Mouse (Mus musculus): ENCODE results near the gene Nap1l4. TPM values are rescaled to one million over a fixed set of nuclear protein-coding genes. Genes with fewer than 3 reads are reported as not detected.

The Nap1l4 gene
- polyA plus RNA-seq, 1 experiment from 2014 or later: 198 TPM

DNA sequence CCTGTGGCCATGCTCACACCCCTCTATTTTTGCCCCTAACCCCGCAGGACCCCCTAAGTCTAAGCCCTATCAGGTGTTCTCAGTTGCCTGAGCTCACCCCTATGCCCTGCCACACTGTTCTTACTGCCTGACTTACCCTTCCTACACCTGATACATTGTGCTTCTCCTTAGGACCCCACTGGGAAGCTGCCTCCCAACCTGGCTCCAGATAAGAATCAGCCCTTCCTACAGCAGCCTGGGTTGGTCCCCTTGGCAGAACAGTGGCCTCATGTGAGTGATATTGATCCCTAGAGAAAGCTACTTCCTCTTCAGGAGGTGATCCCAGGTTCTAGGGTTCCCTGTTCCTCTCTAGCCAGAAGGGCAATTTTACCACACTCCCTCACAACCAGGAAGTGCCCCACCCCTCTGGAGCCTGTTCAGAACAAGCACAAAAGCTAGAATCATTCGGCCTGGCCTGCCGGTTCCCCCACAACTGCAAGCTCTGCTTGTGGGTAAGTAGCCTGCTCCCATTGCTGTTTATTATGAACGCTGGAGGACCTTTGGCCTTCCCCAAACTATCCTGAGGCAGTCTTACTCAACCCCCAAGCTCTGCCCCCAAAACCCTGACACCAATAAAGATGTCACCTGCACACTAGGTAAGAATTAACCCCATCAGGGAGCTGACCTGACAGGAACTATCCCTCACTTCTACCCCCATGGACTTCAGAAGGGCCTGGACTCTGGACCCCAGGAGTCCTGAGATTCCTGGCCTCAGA, 75.4 kb downstream of the Nap1l4 start, which contains the start of gene Slc22a18:
Slc22a18 (plus strand) TSS at position 390 of the 755 bp plus-strand sequence.
- WGBS: 26% methylated on average over 4 of the region's 4 CpGs
- Histone ChIP-seq H3K4me3 (replicated peaks) (peak within 1 kb of the TSS; percentile 17), H3K27me3 (replicated peaks) (no peaks in the 10 kb centered on the region), H3K4me1 (replicated peaks) (peaks cover 12% of the 10 kb centered on the region; the same call in 1 of the 2 replicates), H3K27ac (peak within 1 kb of the TSS; percentile 29; the same call in 1 of the 2 replicates), H3K9me3 (no peaks in the 10 kb centered on the region), H3K4me2 (replicated peaks) (peak within 1 kb of the TSS; percentile 38), H3K9ac (no peak within 1 kb of the TSS), H3K36me3 (no peaks in the 10 kb centered on the region)
- ATAC-seq: peak; percentile 67

DNA sequence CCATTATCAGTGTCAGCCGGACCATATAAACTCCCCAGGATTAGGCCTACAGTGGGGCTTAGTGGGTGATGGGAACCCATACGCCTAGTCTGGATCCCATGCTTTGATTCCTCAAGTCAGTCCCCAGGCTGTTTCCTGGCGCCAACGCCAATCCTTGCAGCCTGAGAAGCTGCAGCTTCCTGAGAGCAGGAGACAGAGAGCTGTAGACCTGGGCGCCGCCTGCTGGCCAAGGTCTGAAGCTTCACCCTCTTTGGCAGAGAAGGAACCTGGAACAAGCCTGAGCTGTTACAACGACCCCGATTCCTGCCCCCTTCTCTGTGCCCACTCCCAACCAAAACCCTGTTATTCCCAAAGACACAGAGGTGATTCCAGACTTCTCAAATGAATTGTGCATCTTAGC, 79.0 kb downstream of the Nap1l4 start:
- 0 out of 2 replicates have a peak, but pooled peaks cover 10% of the 10 kb centered on the region for H3K4me1 ChIP-seq (replicated peaks)
- H3K27ac ChIP-seq: no peak overlapping the region
- H3K9me3 ChIP-seq: no peaks in the 10 kb centered on the region
- no peak overlapping the region for H3K9ac ChIP-seq
- ATAC-seq: no peak; the same call in 1 of the 2 replicates
- no peaks in the 10 kb centered on the region; the same call in 1 of the 2 replicates for H3K27me3 ChIP-seq (replicated peaks)
- no peaks in the 10 kb centered on the region for H3K36me3 ChIP-seq
- no peak overlapping the region for H3K4me2 ChIP-seq (replicated peaks)
- no peak overlapping the region for H3K4me3 ChIP-seq (replicated peaks)
- 10% methylated on average over 8 of the region's 8 CpGs for WGBS

DNA sequence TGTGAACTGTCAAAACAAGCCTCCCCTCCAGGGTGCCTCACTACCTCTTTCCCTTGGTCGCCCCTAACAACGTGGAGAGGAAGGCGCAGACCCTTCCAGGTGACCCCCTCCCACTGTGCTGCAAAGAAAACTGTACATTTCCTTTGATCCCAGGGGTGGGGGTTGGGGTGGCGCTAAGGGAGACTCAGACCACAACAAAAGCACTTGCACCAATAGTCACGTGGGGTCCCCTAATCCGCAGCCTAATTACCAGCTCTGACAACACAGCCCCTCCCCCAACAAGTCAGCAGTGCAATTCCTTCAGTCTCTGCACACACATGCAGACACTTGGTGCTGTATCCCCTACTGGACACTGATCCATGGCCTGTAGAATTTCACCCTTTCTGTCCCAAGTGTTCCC, 81.2 kb downstream of the Nap1l4 start:
- WGBS: 21% methylated on average over 6 of the region's 6 CpGs
- H3K9ac ChIP-seq: no peak overlapping the region
- H3K4me1 ChIP-seq (replicated peaks): 0 out of 2 replicates have a peak, but pooled peaks cover 14% of the 10 kb centered on the region

DNA sequence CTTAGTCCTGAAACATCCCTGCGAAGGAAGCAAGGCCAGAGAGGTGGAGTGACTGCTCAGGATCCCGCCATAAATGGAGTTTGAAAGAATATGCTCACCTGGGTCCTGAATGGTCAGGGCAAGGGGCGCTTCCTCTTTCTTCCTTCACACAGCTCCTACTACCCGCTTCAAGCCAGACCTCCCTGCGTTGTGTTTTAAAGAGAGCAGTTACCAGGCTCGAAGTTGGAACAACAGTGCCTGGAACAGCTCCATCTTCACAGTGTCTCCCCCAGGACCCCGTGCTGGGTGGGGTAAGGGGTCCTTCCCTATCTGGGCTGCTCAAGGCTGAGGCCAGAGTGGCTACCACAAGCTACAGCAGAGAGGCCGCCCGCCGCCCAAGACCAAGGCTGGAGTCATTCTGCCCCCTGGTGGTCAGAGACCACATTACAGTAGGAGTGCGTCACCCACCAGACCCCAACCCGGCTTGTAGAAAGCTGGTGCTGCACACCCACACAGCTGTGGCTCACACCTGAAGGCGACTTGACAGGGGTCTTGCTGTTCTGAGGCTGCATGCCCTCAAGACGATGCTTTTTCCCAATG, 82.7 kb downstream of the Nap1l4 start:
- H3K9me3 ChIP-seq: no peaks in the 10 kb centered on the region
- no peak overlapping the region for H3K9ac ChIP-seq
- ATAC-seq: 0 out of 2 replicates have a peak, but pooled peaks have one; percentile 15
- H3K4me1 ChIP-seq (replicated peaks): 0 out of 2 replicates have a peak, but pooled peaks cover 20% of the 10 kb centered on the region
- no peak overlapping the region for H3K27ac ChIP-seq
- H3K36me3 ChIP-seq: no peaks in the 10 kb centered on the region
- H3K4me3 ChIP-seq (replicated peaks): no peak overlapping the region
- no peak overlapping the region for H3K4me2 ChIP-seq (replicated peaks)
- H3K27me3 ChIP-seq (replicated peaks): no peaks in the 10 kb centered on the region; the same call in 1 of the 2 replicates
- WGBS: 39% methylated on average over 14 of the region's 14 CpGs

More for the DNA sequence above, 81.2 kb downstream of the Nap1l4 start:
- no peaks in the 10 kb centered on the region; the same call in 1 of the 2 replicates for H3K27me3 ChIP-seq (replicated peaks)
- no peak for ATAC-seq
- H3K9me3 ChIP-seq: no peaks in the 10 kb centered on the region
- H3K27ac ChIP-seq: no peak overlapping the region
- no peak overlapping the region for H3K4me2 ChIP-seq (replicated peaks)
- H3K4me3 ChIP-seq (replicated peaks): no peak overlapping the region
- no peaks in the 10 kb centered on the region for H3K36me3 ChIP-seq

DNA sequence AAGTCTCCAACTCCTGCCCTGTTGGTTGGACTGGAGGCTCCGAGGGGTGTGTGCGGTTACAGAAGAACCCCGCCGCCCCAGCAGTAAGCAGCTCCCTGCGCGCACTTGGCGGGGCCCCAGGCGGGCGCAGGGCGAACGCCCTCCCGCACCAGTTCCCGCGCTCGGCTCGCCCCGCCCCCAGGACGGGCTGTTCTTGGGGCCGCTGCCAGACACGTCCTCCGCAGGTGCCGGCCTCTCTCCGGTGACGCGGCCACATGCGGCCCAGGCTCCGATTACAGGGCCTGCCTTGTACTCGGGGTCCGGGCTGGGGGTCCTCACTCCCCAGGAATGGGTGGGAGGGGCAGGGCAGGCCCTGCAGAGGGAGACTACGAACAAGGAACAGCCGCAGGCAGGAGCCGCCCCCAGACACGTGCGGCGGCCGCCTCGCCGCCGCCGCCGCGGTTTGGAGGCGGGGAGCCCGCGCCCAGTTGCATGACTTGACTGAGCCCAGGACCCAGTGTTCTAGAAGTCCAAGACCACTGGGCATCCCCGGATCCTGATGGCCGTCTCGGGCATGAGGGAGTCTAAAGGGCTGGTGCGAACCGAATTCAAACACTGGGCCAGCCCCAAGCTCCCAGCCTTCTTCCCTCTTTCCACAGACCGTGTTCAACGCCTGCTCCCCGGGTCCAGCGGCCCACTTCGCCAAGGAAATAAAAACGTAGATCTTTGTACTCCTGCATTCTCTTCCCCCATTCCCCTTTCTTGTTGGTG, 83.9 kb downstream of the Nap1l4 start:
- Histone ChIP-seq H3K4me1 (replicated peaks) (0 out of 2 replicates have a peak, but pooled peaks cover 18% of the 10 kb centered on the region), H3K4me2 (replicated peaks) (peak overlapping the region; percentile 60), H3K9me3 (peaks cover 10% of the 10 kb centered on the region; the same call in 1 of the 2 replicates), H3K27me3 (replicated peaks) (no peaks in the 10 kb centered on the region; the same call in 1 of the 2 replicates), H3K27ac (peak overlapping the region; percentile 77), H3K4me3 (replicated peaks) (peak overlapping the region; percentile 26), H3K9ac (peak overlapping the region; percentile 35), H3K36me3 (no peaks in the 10 kb centered on the region)
- WGBS: 21% methylated on average over 56 of the region's 56 CpGs
- peak; percentile 39 for ATAC-seq

DNA sequence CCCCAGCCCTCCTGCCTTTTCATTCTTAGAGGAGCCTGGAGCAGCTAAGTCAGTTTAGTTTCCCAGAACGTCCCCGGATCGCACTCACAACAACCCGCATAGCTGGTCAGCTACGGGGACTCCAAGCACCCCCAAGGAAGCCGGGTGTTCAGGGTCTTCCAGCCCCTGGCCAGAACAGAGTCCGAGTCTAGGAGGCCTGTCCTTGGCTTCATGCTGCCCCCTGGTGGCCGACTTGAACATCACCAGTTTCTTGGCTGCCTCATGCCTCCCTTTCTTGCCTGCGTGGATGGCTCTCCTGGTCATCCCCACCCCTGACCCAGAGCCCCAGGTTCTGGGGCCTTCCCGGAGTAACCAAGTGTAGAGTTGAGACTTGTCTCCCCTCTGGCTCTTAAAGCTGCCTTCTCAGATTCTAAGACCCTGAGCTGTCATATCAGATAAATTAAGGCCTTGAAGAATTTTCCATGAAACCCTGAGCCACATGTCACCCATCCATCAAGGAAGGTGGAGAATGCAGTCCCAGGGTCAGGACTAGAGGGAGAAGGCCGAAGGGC, 85.0 kb downstream of the Nap1l4 start:
- Histone ChIP-seq H3K4me2 (replicated peaks) (0 out of 2 replicates have a peak overlapping the region, but pooled peaks have one; percentile 28), H3K9me3 (peaks cover 17% of the 10 kb centered on the region; the same call in 1 of the 2 replicates), H3K27ac (peak overlapping the region; percentile 77), H3K9ac (no peak overlapping the region), H3K27me3 (replicated peaks) (no peaks in the 10 kb centered on the region; the same call in 1 of the 2 replicates), H3K4me3 (replicated peaks) (no peak overlapping the region), H3K36me3 (no peaks in the 10 kb centered on the region), H3K4me1 (replicated peaks) (peaks cover 16% of the 10 kb centered on the region; the same call in 1 of the 2 replicates)
- ATAC-seq: no peak
- 33% methylated on average over 11 of the region's 11 CpGs for WGBS

Other genes with a start within 250 kb of the Nap1l4 start
- gene Cdkn1c, start 88.1 kb downstream of the Nap1l4 start, polyA plus RNA-seq (2015; fragmentation: Nextera tagmentation; extraction: Ambion mirVana): 672 and 702 TPM in 2 replicates
- 11.4 and 13.4 TPM in 2 replicates for gene Slc22a18, start 75.4 kb downstream of the Nap1l4 start, polyA plus RNA-seq (2015; fragmentation: Nextera tagmentation; extraction: Ambion mirVana)
- gene Phlda2, start 46.0 kb downstream of the Nap1l4 start, polyA plus RNA-seq (2015; fragmentation: Nextera tagmentation; extraction: Ambion mirVana): 13.6 and 17.7 TPM in 2 replicates
- gene Cars, start 51.0 kb upstream of the Nap1l4 start, polyA plus RNA-seq (2015; fragmentation: Nextera tagmentation; extraction: Ambion mirVana): 57.6 and 62.7 TPM in 2 replicates
- gene Tnfrsf26, start 79.6 kb upstream of the Nap1l4 start, polyA plus RNA-seq (2015; fragmentation: Nextera tagmentation; extraction: Ambion mirVana): 0.35 and 0.38 TPM in 2 replicates
- 6.1 and 6.9 TPM in 2 replicates for gene Tnfrsf22, start 100.6 kb upstream of the Nap1l4 start, polyA plus RNA-seq (2015; fragmentation: Nextera tagmentation; extraction: Ambion mirVana)
- 0.69 and 1.2 TPM in 2 replicates for gene Tnfrsf23, start 136.8 kb upstream of the Nap1l4 start, polyA plus RNA-seq (2015; fragmentation: Nextera tagmentation; extraction: Ambion mirVana)
- gene Osbpl5, start 207.9 kb upstream of the Nap1l4 start, polyA plus RNA-seq (2015; fragmentation: Nextera tagmentation; extraction: Ambion mirVana): 25.6 and 25.9 TPM in 2 replicates
- not detected in 2 replicates for gene Mrgprg, start 217.9 kb upstream of the Nap1l4 start, polyA plus RNA-seq (2015; fragmentation: Nextera tagmentation; extraction: Ambion mirVana)
- 1.2 and 1.3 TPM in 2 replicates for gene Mrgpre, start 235.4 kb upstream of the Nap1l4 start, polyA plus RNA-seq (2015; fragmentation: Nextera tagmentation; extraction: Ambion mirVana)

Data from intestine, embryonic 15.5 days (tissue).